Mouse (Mus musculus) hindlimb bud, embryonic 11.5 days (tissue): ENCODE data around the gene Actbl2.

Experiments
- DNase-seq: peaks from one replicate; pipeline ENCODE4 v3.0.0-alpha.2; 2012; ENCODE audit warnings: low read depth, low spot score; ENCODE audit errors: extremely low spot score

The Actbl2 gene

DNA sequence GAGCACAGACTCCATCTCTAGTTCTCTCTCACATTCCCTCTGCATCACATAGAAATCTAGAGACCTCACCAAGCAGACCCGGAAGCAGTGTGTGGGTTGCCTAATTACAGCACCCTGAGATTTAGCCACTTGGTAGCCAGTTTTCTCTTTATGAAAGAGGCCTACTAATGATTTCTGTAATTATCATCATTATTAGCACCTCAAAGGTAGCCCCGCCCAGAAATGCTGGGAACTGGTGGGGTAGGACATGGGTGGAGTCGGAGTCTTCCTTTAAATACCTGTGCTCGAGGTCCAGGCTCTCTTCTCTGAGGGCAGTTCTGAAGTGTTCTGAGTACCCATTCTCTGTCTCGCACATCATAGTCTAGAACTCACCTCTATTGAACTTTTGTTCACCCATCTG, at the start of gene Actbl2:
Gene Actbl2 (plus strand): TSS at position 301 of the 400 bp plus-strand sequence.
- no peak for DNase-seq

DNA sequence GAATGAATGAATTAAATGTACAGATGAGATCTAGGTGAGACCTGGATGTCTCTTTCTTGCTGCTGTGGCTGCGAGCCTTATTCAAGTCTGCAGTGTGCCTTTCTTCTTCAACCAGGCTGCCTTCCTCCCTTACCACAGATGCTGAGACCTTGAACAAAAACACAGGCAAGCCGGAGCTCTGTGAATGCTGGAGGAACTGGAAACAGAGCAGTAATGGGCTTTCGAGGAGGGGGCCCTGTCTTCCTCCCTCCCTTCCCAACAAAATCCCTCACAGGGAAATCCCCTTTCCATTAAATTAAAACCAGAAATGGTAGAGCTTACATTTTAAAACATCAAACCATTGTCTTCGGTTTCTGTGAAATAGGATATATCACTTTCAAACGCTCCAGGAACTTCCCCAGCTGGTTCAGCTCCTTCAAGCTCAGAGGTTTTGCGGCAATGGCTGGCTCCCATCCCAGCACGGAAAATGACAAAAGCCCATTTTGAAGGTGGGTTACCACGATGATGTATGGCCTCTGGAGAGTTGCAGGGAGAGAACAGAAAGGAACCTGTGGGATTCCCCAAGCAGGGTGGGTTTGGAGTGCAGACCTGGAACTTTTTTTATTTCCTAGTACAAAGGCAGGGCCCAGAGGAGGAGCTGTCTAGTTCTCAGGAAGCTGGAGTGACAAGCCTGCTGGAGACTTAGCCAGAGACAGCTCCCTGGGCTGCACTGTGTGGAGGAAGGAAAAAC, 44.0 kb upstream of the Actbl2 start:
- no peak for DNase-seq

DNA sequence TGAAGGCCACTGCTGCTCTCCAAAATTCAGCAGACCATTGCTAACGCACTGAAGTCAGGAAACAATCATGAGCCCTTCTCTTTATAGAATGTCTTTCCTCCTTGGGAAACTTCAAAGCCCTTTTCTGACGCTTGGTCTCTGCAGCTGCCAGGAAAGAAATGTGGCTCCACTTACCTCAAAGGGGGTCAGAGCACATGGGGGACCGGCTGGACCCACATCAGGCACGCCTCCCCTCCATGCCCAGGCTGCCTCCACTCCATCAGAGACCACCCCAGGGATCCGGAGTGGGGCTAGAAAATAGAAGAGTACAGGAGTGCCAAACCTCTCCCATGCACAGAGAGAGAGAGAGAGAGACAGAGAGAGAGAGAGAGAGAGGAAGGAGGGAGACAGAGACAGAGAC, 26.0 kb upstream of the Actbl2 start:
- DNase-seq: no peak

DNA sequence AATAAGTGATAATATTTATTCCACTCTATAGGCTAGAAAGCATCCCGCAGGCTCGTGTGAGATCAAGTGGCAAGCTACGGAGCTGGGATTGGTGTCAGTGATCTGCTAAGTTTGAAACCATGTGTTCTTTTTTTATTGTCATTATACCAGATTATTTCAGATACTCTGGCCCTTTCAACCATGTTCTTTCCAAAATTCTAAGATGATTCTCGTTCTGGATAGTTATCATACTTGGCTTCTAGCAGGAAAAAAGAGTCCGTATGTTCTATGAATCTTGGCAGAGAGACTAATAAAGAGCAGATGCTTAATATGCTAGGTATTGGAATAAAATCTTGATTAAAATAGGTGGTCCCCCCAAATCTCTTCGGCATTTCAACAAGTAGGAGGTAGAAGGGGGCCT, 25.3 kb upstream of the Actbl2 start:
- no peak for DNase-seq

DNA sequence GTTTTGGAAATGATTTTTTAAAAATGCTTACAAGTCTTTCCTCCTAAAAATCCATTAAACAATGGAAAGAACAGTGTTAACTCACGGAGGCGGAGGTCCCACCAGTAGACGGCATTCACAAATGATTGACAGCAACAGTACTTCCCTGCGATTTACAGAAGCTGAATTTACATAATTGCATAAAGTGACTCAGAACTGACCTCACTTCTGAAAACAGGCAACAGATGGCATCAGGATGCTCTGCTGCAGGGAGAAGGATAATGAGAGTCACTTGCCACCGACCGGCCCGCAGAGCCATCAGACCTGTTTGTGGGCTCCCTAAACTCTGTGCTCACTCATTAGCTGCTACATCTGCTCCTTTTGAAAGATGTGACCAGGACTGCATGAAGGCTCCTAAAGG, 22.4 kb upstream of the Actbl2 start:
- no peak for DNase-seq

DNA sequence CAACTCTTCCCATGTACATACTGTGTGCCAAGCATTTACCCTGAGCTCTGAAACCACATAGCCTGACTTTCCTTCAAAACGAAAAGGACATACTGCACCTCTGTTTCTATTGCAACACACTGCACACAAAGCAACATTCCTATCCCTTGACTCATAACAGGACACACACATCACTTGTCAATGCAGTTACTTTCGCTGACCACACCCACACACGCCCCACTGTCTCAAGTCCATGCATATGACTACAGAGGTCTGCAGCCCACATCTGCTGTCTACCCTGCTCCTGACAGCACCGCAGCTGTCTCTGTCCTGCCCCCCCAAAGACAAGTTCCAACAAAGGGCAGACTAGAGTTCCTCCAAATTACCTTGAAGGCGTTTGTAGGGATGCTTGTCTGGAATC, 21.5 kb upstream of the Actbl2 start:
- no peak for DNase-seq

DNA sequence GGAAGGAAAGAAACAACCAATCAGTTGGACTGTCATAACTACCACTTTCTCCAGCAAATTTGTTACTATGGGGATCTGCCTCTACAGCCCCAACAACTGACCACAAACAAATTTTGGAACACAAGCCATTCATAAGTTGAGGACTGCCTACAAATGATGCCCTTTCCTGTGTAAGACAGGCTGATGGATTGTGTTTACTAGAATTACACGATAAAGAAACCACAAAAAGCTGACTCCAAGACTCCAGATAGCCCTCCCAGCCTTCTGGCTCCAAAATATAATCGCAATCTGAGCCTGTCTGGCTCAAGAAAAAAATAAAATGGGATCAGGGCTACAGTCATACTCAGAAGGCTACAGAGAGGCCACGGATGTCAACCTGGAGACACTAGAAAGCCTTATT, 20.2 kb upstream of the Actbl2 start:
- no peak for DNase-seq

DNA sequence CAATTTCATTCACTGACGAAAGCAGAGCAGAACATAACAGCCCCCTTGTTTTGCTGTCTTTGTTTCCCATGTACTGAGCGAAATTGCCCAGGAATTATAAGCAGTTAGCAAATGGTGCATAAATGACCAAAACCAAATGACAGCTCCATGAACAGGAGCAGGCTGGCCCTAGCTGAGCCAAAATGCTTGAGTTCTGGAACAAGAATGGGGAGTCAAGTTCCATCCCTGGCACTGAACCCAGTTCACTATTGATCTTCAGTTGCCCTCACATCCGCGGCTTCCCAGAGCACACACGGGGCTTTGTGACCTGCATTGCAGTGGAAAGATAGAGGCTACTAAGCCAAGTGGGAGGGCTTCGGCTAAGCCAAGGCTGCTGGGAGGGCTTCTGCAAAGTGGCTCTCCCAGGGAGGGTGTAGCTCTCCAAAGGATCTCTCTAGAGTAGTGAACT, 19.1 kb upstream of the Actbl2 start:
- no peak for DNase-seq

DNA sequence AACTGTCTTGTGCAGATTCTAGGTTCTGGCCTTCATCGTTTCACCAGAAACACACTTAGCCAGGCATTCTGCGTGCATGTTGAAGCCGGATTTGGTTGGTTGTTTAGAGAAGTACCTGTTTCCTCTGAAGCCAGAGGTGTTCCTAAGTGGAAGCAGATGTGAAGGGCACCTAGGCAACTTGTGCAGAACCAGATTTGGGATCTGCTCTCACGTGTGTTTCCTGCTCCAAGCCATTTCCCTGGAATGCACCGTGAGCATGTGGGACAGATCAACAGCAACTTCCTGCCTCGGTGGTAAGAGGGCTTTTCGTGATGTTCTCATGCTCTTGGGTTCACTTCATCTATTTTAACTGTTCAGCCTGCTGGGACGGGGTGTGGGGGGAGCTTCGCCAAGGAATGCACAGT, 18.4 kb upstream of the Actbl2 start:
- DNase-seq: no peak

DNA sequence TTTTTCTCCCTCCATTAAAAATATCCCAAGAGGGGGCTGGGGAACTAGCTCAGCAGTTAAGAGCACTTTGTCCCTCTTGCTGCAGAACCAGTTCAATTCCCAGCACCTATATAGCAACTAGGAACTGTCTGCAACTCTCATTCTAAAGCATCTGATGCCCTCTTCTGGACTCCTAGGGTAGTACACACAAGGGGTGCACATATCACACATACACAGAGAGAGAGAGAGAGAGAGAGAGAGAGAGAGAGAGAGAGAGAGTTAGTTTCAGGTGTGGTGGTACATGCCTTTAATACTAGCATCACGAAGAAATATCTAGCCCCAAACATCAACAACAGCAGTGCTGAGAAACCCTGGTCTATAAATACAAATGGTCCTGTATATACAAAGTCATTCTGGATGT, 17.5 kb upstream of the Actbl2 start:
- no peak for DNase-seq

DNA sequence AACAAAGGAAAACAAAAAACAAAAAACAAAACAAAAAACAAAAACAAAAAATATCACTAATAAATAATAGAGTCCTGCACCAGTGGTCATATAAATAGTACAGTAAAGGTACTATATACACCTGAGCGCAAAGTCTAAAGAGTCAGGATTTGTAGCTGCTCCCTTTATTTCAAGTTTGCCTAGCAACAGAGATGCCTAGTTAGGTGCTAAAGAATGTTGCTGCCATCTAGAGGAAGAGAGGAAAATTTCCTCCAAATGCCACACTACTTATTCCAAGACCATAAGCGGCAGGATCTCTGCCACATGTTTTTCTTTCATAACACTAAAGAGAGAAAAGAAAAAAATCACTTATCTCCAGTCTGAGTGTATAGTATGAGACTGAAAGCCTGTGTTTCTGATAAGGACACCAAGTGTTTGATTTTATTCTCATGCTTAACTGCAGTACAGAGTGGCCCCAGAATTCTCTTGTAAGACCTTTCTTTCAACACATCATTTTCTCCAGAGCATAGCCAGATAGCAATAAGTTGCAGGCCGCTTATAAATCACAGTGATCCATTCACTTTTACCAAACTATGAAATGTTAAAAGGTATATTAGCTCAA, 16.8 kb upstream of the Actbl2 start:
- DNase-seq: peak; percentile 35

DNA sequence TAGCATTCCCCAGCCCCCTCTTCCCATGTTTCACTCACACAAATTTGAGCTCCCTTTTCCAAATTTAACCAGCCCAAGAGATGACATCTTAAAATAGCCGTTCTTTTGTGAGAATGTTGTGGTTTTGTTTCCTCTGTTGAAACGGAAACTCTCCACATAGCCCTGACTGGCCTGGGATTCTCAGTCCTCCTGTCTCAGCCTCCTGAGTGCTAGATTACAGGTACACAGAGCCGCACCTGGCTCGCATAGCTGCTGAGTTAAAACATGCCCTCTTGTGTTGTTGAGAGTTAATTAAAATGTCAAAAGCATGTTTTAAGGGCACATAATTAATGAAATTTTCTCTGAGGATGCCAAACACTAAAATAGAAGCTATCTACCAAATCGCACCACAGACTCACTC, 3.7 kb upstream of the Actbl2 start:
- DNase-seq: no peak

DNA sequence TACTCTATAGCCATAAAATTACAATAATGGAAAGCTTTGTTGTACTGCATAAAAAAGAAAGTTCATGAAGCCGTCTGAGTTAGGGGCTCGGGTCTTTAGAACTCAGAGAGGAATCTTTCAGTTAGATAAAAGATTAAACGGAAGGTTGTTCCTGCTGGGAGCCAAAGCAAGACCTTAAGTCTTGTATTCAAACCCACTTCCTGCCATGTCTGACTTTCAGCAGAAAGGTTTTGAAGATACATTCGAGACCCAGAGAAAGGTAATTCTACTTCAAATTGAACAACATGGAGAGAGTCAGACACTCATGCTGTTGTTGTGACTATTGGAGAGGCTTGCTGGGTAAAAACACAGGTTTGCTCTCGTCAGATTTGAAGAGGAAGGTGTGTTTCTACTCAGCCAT, 3.0 kb upstream of the Actbl2 start:
- DNase-seq: no peak

DNA sequence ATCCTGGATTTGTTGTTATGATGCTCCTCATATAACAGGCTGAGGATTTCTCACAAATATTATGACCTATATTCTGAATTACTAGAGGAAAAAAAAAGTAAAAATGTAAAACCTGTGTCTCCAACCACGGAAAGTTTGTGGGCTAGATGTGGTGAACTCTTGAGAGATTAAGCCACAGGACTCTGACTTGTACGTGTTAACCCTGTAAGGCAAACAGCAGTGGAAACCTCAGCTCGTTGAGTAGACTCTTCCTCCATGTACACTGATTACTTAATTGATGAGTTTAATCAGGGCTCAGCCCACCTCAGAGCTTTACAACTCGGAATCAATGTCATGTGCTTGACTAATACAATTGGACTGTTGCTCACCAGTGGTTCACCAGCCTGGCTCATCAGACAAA, 3.2 kb downstream of the Actbl2 start:
- no peak for DNase-seq

DNA sequence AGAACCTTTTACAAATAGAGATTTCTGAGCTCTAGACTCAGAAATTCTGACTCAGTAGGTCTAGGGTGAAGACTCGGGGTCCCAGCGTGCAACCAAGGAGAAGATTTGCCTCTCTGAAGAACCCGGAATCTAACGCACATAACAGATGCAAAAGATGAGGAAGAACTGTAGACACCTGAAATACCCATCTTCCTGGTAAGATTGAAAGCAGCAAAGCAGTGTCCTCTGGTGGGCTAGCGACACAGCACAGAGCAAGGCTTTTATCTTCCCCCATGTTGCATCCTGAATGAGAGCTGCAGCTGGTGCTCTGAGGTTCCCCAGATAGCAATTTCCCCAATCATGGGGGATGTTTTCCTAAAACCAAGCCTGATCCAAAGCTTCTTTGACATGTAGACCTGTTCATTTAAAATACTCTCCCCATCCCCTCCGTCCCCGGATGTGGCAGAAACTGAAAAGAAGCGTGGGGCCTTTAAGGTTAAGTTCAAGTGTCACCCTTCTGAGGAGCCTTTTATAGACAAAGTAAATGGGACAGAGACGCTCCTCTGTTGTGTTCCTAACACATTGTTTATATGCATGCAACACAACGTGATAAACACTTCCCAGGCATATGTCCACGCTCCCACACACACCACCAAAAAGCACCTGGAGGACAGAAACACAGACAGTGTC, 3.7 kb downstream of the Actbl2 start:
- no peak for DNase-seq

DNA sequence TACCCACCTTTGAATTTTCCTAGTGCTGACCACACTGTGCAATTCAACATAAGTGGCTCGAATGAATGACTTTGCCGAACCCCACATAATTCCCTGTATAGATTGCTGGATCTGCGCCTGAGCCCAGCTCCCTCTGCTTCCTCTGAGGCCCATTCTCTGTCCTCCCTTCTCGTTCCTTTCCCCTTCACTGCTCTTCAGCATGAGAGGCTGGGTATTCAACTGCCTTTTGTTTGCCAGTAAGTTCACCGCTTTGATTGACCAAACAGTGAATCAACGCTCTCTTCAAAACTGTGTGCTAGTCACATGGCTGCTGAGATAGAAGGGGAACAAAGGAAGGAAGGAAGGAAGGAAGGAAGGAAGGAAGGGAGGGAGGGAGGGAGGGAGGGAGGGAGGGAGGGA, 4.3 kb downstream of the Actbl2 start:
- DNase-seq: no peak

DNA sequence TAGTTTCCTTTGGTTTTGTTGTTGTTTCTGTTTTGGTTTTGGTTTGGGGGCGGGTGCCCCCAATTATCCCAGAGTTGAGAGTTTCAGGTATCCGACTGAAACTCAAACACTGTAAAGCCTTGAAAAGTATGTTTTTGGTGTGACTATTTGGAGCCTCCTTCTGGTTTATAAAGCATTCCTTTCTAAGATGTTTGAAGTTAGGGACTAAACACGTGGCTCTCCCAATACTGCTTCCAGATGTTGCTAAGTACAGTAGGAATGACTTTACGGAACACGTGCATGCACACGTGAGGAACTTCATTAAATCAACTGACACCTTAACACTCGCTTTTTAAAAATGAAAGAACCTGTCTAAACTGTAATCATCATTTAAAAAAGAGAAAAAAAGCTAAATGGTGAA, 4.9 kb downstream of the Actbl2 start:
- no peak for DNase-seq

DNA sequence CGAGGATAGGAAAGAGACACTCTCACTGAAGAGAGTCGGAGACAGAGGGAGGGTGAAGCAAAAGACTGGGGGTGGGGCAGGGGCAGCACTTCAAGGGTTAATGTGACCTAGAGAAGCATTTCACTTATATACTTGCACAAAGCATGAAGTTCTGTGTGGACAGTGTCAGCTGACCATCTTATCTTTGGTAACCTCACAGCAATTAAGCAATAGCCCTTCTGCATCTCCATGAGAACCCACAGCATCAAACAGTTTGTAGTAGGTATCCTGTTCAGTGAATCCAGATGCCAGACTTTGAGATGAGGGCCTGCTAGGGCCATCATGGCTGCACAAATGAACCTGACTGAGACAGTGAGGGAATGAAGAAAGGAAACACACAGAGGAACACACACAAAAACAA, 8.4 kb downstream of the Actbl2 start:
- DNase-seq: no peak

DNA sequence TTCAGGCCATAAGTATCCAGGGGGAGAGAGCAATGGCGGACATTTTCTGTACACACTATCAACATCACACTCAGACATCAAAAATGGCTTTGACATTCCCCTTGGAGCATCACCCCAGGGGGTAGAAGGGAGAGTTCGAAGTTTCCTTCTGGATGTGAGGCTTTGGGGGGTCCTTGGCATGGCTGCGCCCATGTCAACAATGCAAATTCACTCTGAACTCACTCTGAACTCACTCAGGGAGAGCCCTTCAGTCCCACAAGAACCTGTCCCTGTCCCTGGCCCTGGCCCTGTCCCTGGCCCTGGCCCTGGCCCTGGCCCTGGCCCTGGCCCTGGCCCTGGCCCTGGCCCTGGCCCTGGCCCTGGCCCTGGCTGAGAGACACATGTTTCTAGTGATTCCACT, 8.9 kb downstream of the Actbl2 start:
- DNase-seq: no peak

DNA sequence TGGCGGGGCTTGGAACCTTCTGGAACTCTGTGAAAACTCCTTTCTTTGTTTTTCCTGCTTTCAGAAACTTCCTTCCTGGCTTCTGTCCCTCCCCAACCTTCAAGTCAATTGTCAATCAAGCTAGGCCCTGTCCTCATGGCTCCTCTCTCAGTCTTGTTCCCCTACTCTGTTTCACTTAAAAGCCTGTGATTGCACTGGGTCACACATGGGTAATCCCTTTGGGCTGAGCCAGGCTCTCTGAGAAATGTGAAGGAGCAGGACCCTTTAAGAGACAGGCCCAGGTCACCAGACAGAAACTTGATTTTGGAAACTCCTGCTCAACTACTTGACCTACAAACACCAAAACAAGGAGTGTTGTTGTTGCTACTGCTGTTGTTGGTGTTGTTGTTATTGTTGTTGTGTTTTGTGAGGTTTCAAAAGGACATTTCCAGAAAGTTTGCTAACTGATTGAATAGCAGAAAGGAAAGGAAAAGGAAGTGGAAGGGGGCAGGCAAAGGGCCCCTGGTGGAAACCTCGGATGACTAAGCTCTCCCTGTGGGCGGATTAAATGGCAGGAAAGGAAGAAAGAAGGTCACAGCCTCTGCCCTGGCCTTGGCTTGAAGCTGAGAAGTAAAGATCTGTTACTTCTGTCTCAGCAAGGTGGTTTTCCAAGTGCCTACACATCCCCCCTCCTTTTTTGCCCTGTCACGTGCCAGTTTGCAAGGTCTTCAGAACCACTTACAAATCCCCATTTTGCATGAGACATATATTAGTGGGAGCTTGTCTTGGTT, 10.6 kb downstream of the Actbl2 start:
- DNase-seq: no peak

DNA sequence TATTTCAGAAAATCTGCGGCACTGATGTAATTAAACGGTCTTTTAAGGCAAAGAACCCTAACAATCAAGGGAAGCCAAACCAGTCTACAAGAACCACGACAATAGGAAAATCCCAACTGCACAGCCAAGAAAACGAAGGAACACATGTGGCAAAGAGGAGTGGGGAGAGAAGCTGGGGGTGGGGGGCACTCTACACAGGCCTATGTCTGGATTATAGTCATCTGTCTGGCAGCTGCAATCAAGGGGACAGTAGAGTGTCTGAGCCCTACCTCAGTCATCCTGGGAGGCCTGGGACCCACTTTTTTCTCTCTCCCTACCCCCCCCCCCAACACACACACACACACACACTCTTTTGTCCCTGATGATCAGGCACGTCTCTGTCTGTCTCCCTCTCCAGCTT, 12.0 kb downstream of the Actbl2 start:
- no peak for DNase-seq

DNA sequence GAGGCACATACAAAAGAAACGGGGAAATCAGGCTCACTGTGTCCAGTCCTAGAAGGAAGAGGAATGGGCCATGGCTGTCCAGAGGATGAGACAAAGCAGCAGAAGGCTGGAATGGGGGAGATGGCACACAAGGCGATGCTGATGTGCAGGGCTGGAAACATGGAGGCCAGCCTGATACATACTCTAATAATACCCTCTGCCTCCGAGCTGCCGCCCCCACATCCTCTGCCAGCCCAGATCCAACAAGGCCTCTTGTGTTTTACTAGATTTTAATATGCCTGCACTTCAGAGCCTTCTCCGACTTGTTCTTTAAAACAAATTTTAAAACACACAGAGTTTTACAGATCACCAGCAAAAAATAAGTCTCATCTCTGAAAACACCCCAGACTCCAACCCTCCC, 14.2 kb downstream of the Actbl2 start:
- DNase-seq: no peak
